Mouse (Mus musculus): ENCODE data around the gene Dnajb2. TPM values are rescaled to one million over a fixed set of nuclear protein-coding genes. Genes with fewer than 3 reads are reported as not detected.

The Dnajb2 gene
- total and polyA plus RNA-seq, 3 experiments = 12.9 to 18.9 TPM; not detected in 1

GRCm38 (mm10) chr1:75192452-75192851, 43.8 kb upstream of the Dnajb2 start (continued):
- TF ChIP-seq ELF1 (IDR thresholded peaks at IDR 0.05; ENCODE audit: low read depth, low read length) (0 out of 2 replicates have a peak, but pooled peaks have one; percentile 52), RAD21 (IDR thresholded peaks at IDR 0.05; ENCODE audit: low read depth, low read length) (no peak), ZNF384 (IDR thresholded peaks at IDR 0.05; ENCODE audit: low read depth, low read length) (no peak), USF2 (IDR thresholded peaks at IDR 0.05; ENCODE audit: borderline replicate concordance in 1 of 2, insufficient read depth in 1 of 2, low read depth in 1 of 2, low read length in 2 of 2) (no peak), SMC3 (IDR thresholded peaks at IDR 0.05; ENCODE audit: low read depth, low read length) (no peak), NELFE (IDR thresholded peaks at IDR 0.05; ENCODE audit: low read depth, low read length) (peak; percentile 50; the same call in 1 of the 2 replicates), MAX (IDR thresholded peaks at IDR 0.05; ENCODE audit: low read length) (no peak), MAFK (IDR thresholded peaks at IDR 0.05; ENCODE audit: borderline replicate concordance, low read depth, low read length) (no peak), CTCF (IDR thresholded peaks at IDR 0.05 in 2 of 3, conservative IDR thresholded peaks at IDR 0.05 in 1 of 3; ENCODE audit: control insufficient read depth in 1 of 3, insufficient read depth in 1 of 3, low read depth in 2 of 3, low read length in 3 of 3, poor library complexity in 1 of 3, severe bottlenecking in 1 of 3) (no peak), NRF1 (IDR thresholded peaks at IDR 0.05; ENCODE audit: insufficient read depth, low read depth, low read length, poor library complexity, severe bottlenecking) (no peak), MYB (IDR thresholded peaks at IDR 0.05; ENCODE audit: low read depth, low read length) (no peak), TBP (IDR thresholded peaks at IDR 0.05; ENCODE audit: low read depth, low read length) (no peak), EP300 (IDR thresholded peaks at IDR 0.05; ENCODE audit: low read depth in 1 of 2, low read length in 2 of 2) (no peak), E2F4 (IDR thresholded peaks at IDR 0.05; ENCODE audit: borderline replicate concordance, low read depth, low read length) (no peak)

- H3K27me3 ChIP-seq (ENCODE audit: control insufficient read depth in 1 of 2, insufficient read depth in 2 of 2, low read length in 2 of 2) = no peaks in the 10 kb centered on the region
- no peaks in the 10 kb centered on the region for H3K4me1 ChIP-seq (ENCODE audit: control insufficient read depth in 1 of 2, insufficient read depth in 2 of 2, low read length in 2 of 2)
- DNase-seq (ENCODE audit: low read depth, low spot score) = no peak
- no peaks in the 10 kb centered on the region for H3K9me3 ChIP-seq (replicated peaks; ENCODE audit: insufficient read depth, low read length)
- H3K4me3 ChIP-seq (ENCODE audit: control insufficient read depth in 1 of 2, insufficient read depth in 1 of 2, low read depth in 2 of 2, low read length in 2 of 2) = no peak overlapping the region
- H3K27ac ChIP-seq (ENCODE audit: control insufficient read depth, low read depth, low read length) = no peak overlapping the region
- H3K79me2 ChIP-seq (ENCODE audit: control insufficient read depth, insufficient read depth, low read length, poor library complexity) = no peaks in the 10 kb centered on the region
- no peak for TF ChIP-seq RAD21 (IDR thresholded peaks at IDR 0.05; ENCODE audit: low read depth, low read length)
- no peak for TF ChIP-seq MAX (IDR thresholded peaks at IDR 0.05; ENCODE audit: low read length)
- no peak for TF ChIP-seq E2F4 (IDR thresholded peaks at IDR 0.05; ENCODE audit: borderline replicate concordance, low read depth, low read length)
- no peak for TF ChIP-seq RCOR1 (IDR thresholded peaks at IDR 0.05; ENCODE audit: low read depth, low read length)
- TF ChIP-seq NRF1 (IDR thresholded peaks at IDR 0.05; ENCODE audit: insufficient read depth, low read depth, low read length, poor library complexity, severe bottlenecking) = no peak
- no peak for TF ChIP-seq MAZ (IDR thresholded peaks at IDR 0.05; ENCODE audit: low read depth, low read length)
- no peak for TF ChIP-seq CHD1 (IDR thresholded peaks at IDR 0.05; ENCODE audit: low read depth, low read length)
- no peak for TF ChIP-seq TCF12 (IDR thresholded peaks at IDR 0.05; ENCODE audit: low read depth, low read length)
- no peak for TF ChIP-seq MYB (IDR thresholded peaks at IDR 0.05; ENCODE audit: low read depth, low read length)
- H3K9ac ChIP-seq (ENCODE audit: control insufficient read depth, low read depth, low read length, poor library complexity, severe bottlenecking) = no peak overlapping the region
- no peaks in the 10 kb centered on the region; a peak in 1 of 4 replicates for H3K36me3 ChIP-seq (ENCODE audit: control insufficient read depth in 1 of 2, insufficient read depth in 2 of 2, low read length in 2 of 2)
These were observed 35.0 kb upstream of the Dnajb2 start for GRCm38 (mm10) chr1:75201236-75201635.
